Mouse (Mus musculus): Measurements from ENCODE around the gene Pnkd. TPM values are rescaled to one million over a fixed set of nuclear protein-coding genes. Genes with fewer than 3 reads are reported as not detected.
"Not testable (repeated sequence)": the region's sequence is repeated elsewhere in the genome, so short reads cannot be mapped to it uniquely, and the experiment has no call there.

The Pnkd gene
- polyA plus RNA-seq, 1 experiment from 2014 or later: 85.3 TPM

DNA sequence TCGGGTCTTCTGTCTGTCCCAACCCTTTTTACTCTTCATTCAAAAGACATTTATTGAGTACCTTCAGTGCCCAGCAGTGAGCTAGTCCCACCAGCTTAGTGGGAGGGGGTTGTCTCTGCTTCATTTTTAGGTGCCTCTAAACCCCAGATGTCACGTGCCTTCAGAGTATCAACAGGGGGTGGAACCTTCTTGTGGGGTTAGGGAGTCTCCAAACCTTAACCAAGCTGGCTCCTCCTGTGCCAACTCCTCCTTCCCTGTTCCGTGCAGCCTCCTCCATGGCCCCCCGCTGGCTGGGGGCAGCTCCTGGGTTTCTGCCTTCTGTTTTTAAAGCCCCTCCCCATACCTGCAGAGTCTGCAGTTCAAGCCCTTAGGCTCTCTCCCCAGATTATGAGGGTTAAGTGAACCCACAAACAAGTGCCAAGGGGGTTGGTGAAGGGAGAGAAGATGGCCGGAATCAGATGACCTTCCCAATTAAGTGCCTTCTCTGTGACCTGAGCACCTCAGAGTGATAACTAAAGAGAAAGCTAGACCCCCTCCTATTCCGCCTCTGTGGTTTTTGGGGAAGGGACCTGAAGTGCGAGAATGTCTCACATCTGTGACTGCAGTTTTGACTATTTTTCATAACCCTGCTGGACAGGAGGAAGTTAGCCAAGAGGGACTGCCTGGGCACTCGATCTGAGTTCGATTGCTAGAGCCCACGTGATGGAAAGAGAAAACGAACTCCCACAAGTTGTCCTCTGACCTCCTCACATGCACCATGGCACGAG is 111.9 kb downstream of the Pnkd start:
- H3K4me1 ChIP-seq: peaks cover 22% of the 10 kb centered on the region
- H3K4me2 ChIP-seq (replicated peaks): peak overlapping the region; percentile 86
- not testable (repeated sequence) for H3K9ac ChIP-seq (replicated peaks); H3K27me3 ChIP-seq; ATAC-seq (ENCODE audit: low FRiP score, low read depth); H3K9me3 ChIP-seq
- peaks cover 19% of the 10 kb centered on the region for H3K36me3 ChIP-seq
- 10% methylated on average over 12 of the region's 12 CpGs for WGBS
- H3K27ac ChIP-seq (replicated peaks): peak overlapping the region; percentile 73
- peak overlapping the region; percentile 44 for H3K4me3 ChIP-seq

DNA sequence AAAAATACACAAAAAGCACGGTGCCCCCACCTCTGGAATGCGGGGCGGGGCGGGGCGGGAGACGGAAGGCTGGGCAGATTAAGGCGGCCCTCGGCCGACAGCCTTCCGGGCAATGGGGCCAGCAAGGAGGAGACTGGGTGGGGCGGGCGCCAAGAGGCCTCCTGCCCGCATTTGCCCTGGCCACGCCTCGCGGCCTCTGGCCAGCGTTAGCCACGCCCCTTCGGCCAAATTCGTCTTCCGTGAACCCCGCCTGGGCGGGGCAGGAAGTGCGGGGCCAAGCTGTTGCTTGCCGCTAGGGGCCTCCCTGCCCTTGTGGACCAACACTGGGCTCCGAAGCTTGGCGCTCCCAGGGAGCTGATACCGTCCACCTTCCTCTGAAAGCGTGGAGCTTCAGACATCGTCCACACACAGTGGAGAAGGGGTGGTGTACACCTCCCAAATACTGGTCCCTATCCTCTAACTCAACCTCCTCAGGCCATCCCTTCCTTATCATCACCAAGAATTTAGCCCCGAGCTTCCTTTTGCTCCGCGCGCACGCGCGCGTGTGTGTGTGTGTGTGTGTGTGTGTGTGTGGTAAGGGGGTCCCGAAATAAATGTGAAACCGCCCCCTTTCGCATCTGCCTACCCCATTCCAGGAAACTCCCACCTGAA is 112.7 kb downstream of the Pnkd start:
- H3K27me3 ChIP-seq: no peaks in the 10 kb centered on the region
- H3K4me1 ChIP-seq: peaks cover 18% of the 10 kb centered on the region
- peak overlapping the region; percentile 86 for H3K4me2 ChIP-seq (replicated peaks)
- under 1% methylated on average over 41 of the region's 41 CpGs for WGBS
- peak overlapping the region; percentile 73 for H3K27ac ChIP-seq (replicated peaks)
- peak overlapping the region; percentile 72 for H3K9ac ChIP-seq (replicated peaks)
- peak; percentile 89 for ATAC-seq (ENCODE audit: low FRiP score, low read depth)
- H3K4me3 ChIP-seq: peak overlapping the region; percentile 44
- peaks cover 19% of the 10 kb centered on the region for H3K36me3 ChIP-seq
- no peaks in the 10 kb centered on the region for H3K9me3 ChIP-seq

DNA sequence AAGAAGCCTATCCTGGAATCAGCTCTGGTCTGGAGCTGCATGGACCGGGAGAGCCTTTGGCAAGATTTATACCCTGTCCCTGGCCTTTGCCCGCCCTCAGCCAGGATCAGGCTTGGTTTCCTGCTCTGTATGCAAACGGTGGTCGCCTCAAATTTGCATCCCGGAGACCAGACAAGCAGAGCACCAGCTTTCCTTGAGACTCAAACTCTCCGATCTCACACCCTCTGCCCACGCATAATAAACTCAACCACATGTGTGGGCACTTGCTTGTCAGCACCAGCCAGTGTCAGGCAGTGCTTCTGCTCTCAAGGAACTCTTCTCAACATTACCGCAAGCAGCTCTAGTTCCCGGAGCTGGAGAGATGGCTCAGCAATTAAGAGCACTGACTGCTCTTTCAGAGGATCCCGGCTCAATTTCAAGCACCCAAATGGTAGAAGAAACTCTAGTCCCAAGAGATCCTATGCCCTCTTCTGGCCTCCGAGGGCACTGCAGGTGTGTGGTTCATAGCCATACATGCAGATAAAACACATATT is 113.3 kb downstream of the Pnkd start:
- H3K4me1 ChIP-seq: peaks cover 12% of the 10 kb centered on the region
- H3K27ac ChIP-seq (replicated peaks): peak overlapping the region; percentile 73
- peak; percentile 42 for ATAC-seq (ENCODE audit: low FRiP score, low read depth)

DNA sequence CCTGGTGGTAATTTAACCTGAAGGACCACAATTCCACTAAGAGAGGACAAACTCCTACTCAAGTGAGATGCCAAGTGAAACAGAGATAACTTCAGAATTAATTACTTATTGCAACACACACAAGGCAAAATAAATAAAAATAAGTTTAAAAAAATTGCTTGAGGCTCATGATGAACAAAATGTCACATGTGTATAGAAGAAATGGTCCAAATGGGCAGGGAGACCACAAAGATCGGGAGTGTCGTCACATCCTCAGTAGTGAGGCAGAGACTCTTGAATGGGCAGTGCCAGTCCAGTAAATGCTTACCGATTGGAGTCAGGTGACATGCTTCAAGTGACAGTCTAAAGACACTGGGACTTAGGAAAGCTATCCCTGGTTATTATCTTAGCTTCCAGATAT is 115.8 kb downstream of the Pnkd start:
- 80% methylated on average over 3 of the region's 3 CpGs for WGBS
- H3K27ac ChIP-seq (replicated peaks): no peak overlapping the region
- no peak overlapping the region for H3K4me3 ChIP-seq
- no peaks in the 10 kb centered on the region for H3K36me3 ChIP-seq
- no peaks in the 10 kb centered on the region for H3K9me3 ChIP-seq
- H3K4me1 ChIP-seq: peaks cover 7% of the 10 kb centered on the region; the same call in 1 of the 2 replicates
- no peak for ATAC-seq (ENCODE audit: low FRiP score, low read depth)
- no peak overlapping the region for H3K9ac ChIP-seq (replicated peaks)
- no peaks in the 10 kb centered on the region for H3K27me3 ChIP-seq
- H3K4me2 ChIP-seq (replicated peaks): no peak overlapping the region

More for the DNA sequence above, 113.3 kb downstream of the Pnkd start:
- peak overlapping the region; percentile 44 for H3K4me3 ChIP-seq
- H3K27me3 ChIP-seq: no peaks in the 10 kb centered on the region
- WGBS: 5% methylated on average over 11 of the region's 11 CpGs
- H3K36me3 ChIP-seq: peaks cover 19% of the 10 kb centered on the region
- H3K9ac ChIP-seq (replicated peaks): peak overlapping the region; percentile 72
- peak overlapping the region; percentile 86 for H3K4me2 ChIP-seq (replicated peaks)
- no peaks in the 10 kb centered on the region for H3K9me3 ChIP-seq

DNA sequence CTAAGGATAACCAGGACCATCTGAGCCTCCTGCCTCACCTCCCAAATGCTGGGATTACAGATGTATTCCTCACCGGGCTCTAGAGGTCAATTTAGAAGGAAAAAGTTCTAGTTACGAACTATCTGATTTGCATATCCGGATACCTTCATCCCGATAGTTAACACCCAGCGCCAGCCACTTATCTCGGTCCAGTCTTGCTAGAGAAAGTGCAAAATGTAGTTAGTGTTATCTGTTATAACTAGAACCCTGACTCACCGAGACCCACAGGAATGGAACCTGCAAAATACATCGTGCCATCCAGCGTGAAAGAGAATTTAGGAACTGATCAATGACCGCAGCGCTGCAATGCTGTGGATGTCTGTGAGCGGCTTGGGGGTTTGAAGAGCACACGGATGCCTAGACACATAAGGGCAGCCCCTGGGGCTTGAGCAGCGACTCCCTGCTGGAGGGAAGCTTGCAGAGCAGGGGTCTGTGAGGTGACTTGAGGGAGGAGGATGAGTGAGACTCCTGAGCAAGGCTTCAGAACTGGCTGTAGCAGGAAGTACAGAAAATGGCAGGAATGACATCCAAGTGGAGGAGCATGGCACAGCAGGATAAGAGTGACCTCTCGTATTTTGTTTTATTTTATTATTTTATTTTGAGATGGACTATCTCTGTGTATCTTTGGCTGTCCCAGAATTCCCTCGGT is 116.4 kb downstream of the Pnkd start:
- Histone ChIP-seq H3K4me3 (no peak overlapping the region), H3K4me1 (peaks cover 7% of the 10 kb centered on the region; the same call in 1 of the 2 replicates), H3K9ac (replicated peaks) (no peak overlapping the region), H3K4me2 (replicated peaks) (no peak overlapping the region), H3K27me3 (no peaks in the 10 kb centered on the region), H3K36me3 (no peaks in the 10 kb centered on the region), H3K27ac (replicated peaks) (no peak overlapping the region), H3K9me3 (no peaks in the 10 kb centered on the region)
- ATAC-seq (ENCODE audit: low FRiP score, low read depth): no peak
- WGBS: 53% methylated on average over 16 of the region's 16 CpGs

MicroRNA genes within 50 kb of the gene (microRNA counts, 519-probe panel; counts per million panel counts)
- microRNA mmu-miR-26b: 3,469 counts per million, percentile 18 among the panel's probes with 10 or more counts

Small RNAs within 50 kb of the gene (microRNA-seq; reads per million reads assigned to microRNA genes)
- 24,025 reads per million, percentile 98 among the genes with 10 or more reads in this experiment for gene Mir26b

Other genes starting within 250 kb of the Pnkd start
- 17.1 and 21.0 TPM in 2 replicates for gene Tns1, start 160.5 kb upstream of the Pnkd start, polyA plus RNA-seq (2016; fragmentation: Nextera tagmentation; extraction: Ambion mirVana)
- gene Rufy4, start 159.4 kb upstream of the Pnkd start, polyA plus RNA-seq (2016; fragmentation: Nextera tagmentation; extraction: Ambion mirVana): 0.37 and 0.67 TPM in 2 replicates
- 0.09 and 0.10 TPM in 2 replicates for gene Cxcr2, start 130.9 kb upstream of the Pnkd start, polyA plus RNA-seq (2016; fragmentation: Nextera tagmentation; extraction: Ambion mirVana)
- not detected in 2 replicates for gene Cxcr1, start 90.3 kb upstream of the Pnkd start, polyA plus RNA-seq (2016; fragmentation: Nextera tagmentation; extraction: Ambion mirVana)
- 357 and 363 TPM in 2 replicates for gene Arpc2, start 48.8 kb upstream of the Pnkd start, polyA plus RNA-seq (2016; fragmentation: Nextera tagmentation; extraction: Ambion mirVana)
- not detected in 2 replicates for gene Gpbar1, start 6.4 kb upstream of the Pnkd start, polyA plus RNA-seq (2016; fragmentation: Nextera tagmentation; extraction: Ambion mirVana)
- 176 and 181 TPM in 2 replicates for gene Aamp, start 192 bp upstream of the Pnkd start, polyA plus RNA-seq (2016; fragmentation: Nextera tagmentation; extraction: Ambion mirVana)
- gene Tmbim1, start 20.7 kb downstream of the Pnkd start, polyA plus RNA-seq (2016; fragmentation: Nextera tagmentation; extraction: Ambion mirVana): 6.7 and 9.8 TPM in 2 replicates
- gene Catip, start 77.2 kb downstream of the Pnkd start, polyA plus RNA-seq (2016; fragmentation: Nextera tagmentation; extraction: Ambion mirVana): 0.58 and 0.66 TPM in 2 replicates
- gene Slc11a1, start 90.3 kb downstream of the Pnkd start, polyA plus RNA-seq (2016; fragmentation: Nextera tagmentation; extraction: Ambion mirVana): 2.3 and 2.4 TPM in 2 replicates
- gene Ctdsp1, start 106.6 kb downstream of the Pnkd start, polyA plus RNA-seq (2016; fragmentation: Nextera tagmentation; extraction: Ambion mirVana): 28.9 and 31.0 TPM in 2 replicates
- gene Vil1, start 124.4 kb downstream of the Pnkd start, polyA plus RNA-seq (2016; fragmentation: Nextera tagmentation; extraction: Ambion mirVana): 0.28 and 0.55 TPM in 2 replicates
- gene Cnot9, start 221.1 kb downstream of the Pnkd start, polyA plus RNA-seq (2016; fragmentation: Nextera tagmentation; extraction: Ambion mirVana): 74.3 TPM in 2 replicates

Data from midbrain, embryonic 12.5 days (tissue).